Mouse (Mus musculus): ENCODE data around the gene Nploc4.
A peak's percentile ranks its signal among the peaks of the same experiment; 100 is the strongest.
"Not testable (repeated sequence)": the region's sequence is repeated elsewhere in the genome, so short reads cannot be mapped to it uniquely, and the experiment has no call there.

Nploc4 gene

GRCm38 (mm10) chr11:120442344-120442743 is 4.8 kb upstream of the Nploc4 start, which contains the start of gene Tspan10:
Gene Tspan10, plus strand, starts transcription at chr11:120442644.
- DNase-seq, result no peak

- DNase-seq, result no peak
These were observed 413 bp upstream of the Nploc4 start for GRCm38 (mm10) chr11:120437857-120438385.

GRCm38 (mm10) chr11:120426727-120427126 is 10.8 kb downstream of the Nploc4 start:
- DNase-seq, result no peak

- DNase-seq, result peak; percentile 48 to 74
These were observed 13.8 kb downstream of the Nploc4 start for GRCm38 (mm10) chr11:120423569-120424295.

- no peak for DNase-seq
These were observed 14.6 kb downstream of the Nploc4 start for GRCm38 (mm10) chr11:120422651-120423568.

- no peak for DNase-seq
These were observed 18.9 kb downstream of the Nploc4 start for GRCm38 (mm10) chr11:120418592-120418991.

GRCm38 (mm10) chr11:120417852-120418251 is 19.7 kb downstream of the Nploc4 start:
- no peak for DNase-seq

- DNase-seq, result not testable (repeated sequence)
These were observed 23.9 kb downstream of the Nploc4 start for GRCm38 (mm10) chr11:120413621-120414020.

GRCm38 (mm10) chr11:120406445-120406844 is 31.1 kb downstream of the Nploc4 start:
- DNase-seq, result no peak

GRCm38 (mm10) chr11:120405867-120406266 is 31.6 kb downstream of the Nploc4 start:
- no peak for DNase-seq

- DNase-seq, result no peak
These were observed 32.7 kb downstream of the Nploc4 start for GRCm38 (mm10) chr11:120404814-120405213.

- DNase-seq, result no peak
These were observed 38.2 kb downstream of the Nploc4 start for GRCm38 (mm10) chr11:120399319-120399718.

- DNase-seq, result no peak
These were observed 39.9 kb downstream of the Nploc4 start for GRCm38 (mm10) chr11:120397602-120398001.

GRCm38 (mm10) chr11:120395661-120396060 is 41.8 kb downstream of the Nploc4 start:
- DNase-seq, result no peak

GRCm38 (mm10) chr11:120388580-120388979 is 48.9 kb downstream of the Nploc4 start:
- DNase-seq, result no peak

GRCm38 (mm10) chr11:120387157-120387556 is 50.4 kb downstream of the Nploc4 start:
- no peak for DNase-seq

GRCm38 (mm10) chr11:120386632-120387031 is 50.9 kb downstream of the Nploc4 start:
- DNase-seq, result no peak

GRCm38 (mm10) chr11:120382509-120382908 is 55.0 kb downstream of the Nploc4 start:
- no peak for DNase-seq

- no peak for DNase-seq
These were observed 56.4 kb downstream of the Nploc4 start for GRCm38 (mm10) chr11:120381157-120381556.

GRCm38 (mm10) chr11:120380271-120380670 is 57.2 kb downstream of the Nploc4 start:
- DNase-seq, result no peak

- peak; percentile 81 to 89 for DNase-seq
These were observed 58.6 kb downstream of the Nploc4 start, which contains the start of gene Faap100 for GRCm38 (mm10) chr11:120378611-120379540. Gene Faap100, minus strand, starts transcription at chr11:120378764.

GRCm38 (mm10) chr11:120378031-120378610 is 59.4 kb downstream of the Nploc4 start:
- peak; percentile 42 to 62 for DNase-seq
